Mouse (Mus musculus) fat pad, adult 2 months (tissue): ENCODE results near the gene OR5BS1P.
"Not testable (repeated sequence)": the region's sequence is repeated elsewhere in the genome, so short reads cannot be mapped to it uniquely, and the experiment has no call there.

Experiments used
- DNase-seq: peaks from one replicate; pipeline ENCODE4 v3.0.0-alpha.2; 2011; ENCODE audit warnings: low read depth, low spot score; ENCODE audit errors: extremely low read depth

OR5BS1P gene

GRCm38 (mm10) chr15:98469596-98469995 is at the start of gene OR5BS1P:
OR5BS1P (plus strand) TSS chr15:98469896.
- DNase-seq = no peak

GRCm38 (mm10) chr15:98420897-98421296 is 48.8 kb upstream of the OR5BS1P start:
- DNase-seq = no peak

- DNase-seq = no peak
These were observed 45.4 kb upstream of the OR5BS1P start for GRCm38 (mm10) chr15:98424326-98424725.

- DNase-seq = no peak
These were observed 44.9 kb upstream of the OR5BS1P start for GRCm38 (mm10) chr15:98424753-98425152.

- no peak for DNase-seq
These were observed 44.5 kb upstream of the OR5BS1P start for GRCm38 (mm10) chr15:98425188-98425587.

- DNase-seq = not testable (repeated sequence)
These were observed 38.8 kb upstream of the OR5BS1P start, which contains the start of gene Olfr282 for GRCm38 (mm10) chr15:98430925-98431324. Olfr282 (plus strand) TSS chr15:98431225.

GRCm38 (mm10) chr15:98444561-98444960 is 25.1 kb upstream of the OR5BS1P start:
- no peak for DNase-seq

- DNase-seq = no peak
These were observed 21.2 kb upstream of the OR5BS1P start for GRCm38 (mm10) chr15:98448521-98448920.

GRCm38 (mm10) chr15:98452288-98452687 is 17.4 kb upstream of the OR5BS1P start, which contains the start of gene Olfr281:
Olfr281 (plus strand) TSS chr15:98452588.
- DNase-seq = no peak

GRCm38 (mm10) chr15:98471539-98471938 is 1.8 kb downstream of the OR5BS1P start:
- no peak for DNase-seq

- DNase-seq = no peak
These were observed 5.3 kb downstream of the OR5BS1P start for GRCm38 (mm10) chr15:98474958-98475357.

GRCm38 (mm10) chr15:98475382-98475781 is 5.7 kb downstream of the OR5BS1P start:
- no peak for DNase-seq

GRCm38 (mm10) chr15:98476281-98476680 is 6.6 kb downstream of the OR5BS1P start:
- no peak for DNase-seq

- DNase-seq = no peak
These were observed 9.9 kb downstream of the OR5BS1P start for GRCm38 (mm10) chr15:98479568-98480102.

- DNase-seq = no peak
These were observed 13.0 kb downstream of the OR5BS1P start, which contains the start of gene Lalba for GRCm38 (mm10) chr15:98482701-98483100. Lalba (minus strand) TSS chr15:98482721.

GRCm38 (mm10) chr15:98483907-98484886 is 14.5 kb downstream of the OR5BS1P start:
- DNase-seq = no peak

- DNase-seq = no peak
These were observed 16.8 kb downstream of the OR5BS1P start for GRCm38 (mm10) chr15:98486433-98487021.

- DNase-seq = no peak
These were observed 21.6 kb downstream of the OR5BS1P start for GRCm38 (mm10) chr15:98491332-98491731.

GRCm38 (mm10) chr15:98492102-98492501 is 22.4 kb downstream of the OR5BS1P start, which contains the start of gene Olfr279:
Olfr279 (plus strand) TSS chr15:98492402.
- no peak for DNase-seq

GRCm38 (mm10) chr15:98497631-98498030 is 27.9 kb downstream of the OR5BS1P start:
- DNase-seq = no peak

- no peak for DNase-seq
These were observed 33.6 kb downstream of the OR5BS1P start for GRCm38 (mm10) chr15:98503317-98503716.
